Mouse (Mus musculus) adrenal gland, postnatal 10 days (tissue): ENCODE measurements around the gene Mrln. TPM values are rescaled to one million over a fixed set of nuclear protein-coding genes. Genes with fewer than 3 reads are reported as not detected.
"Not testable (repeated sequence)": the region's sequence is repeated elsewhere in the genome, so short reads cannot be mapped to it uniquely, and the experiment has no call there.

ENCODE experiments used
- DNase-seq: peaks from one replicate; pipeline ENCODE4 v3.0.0; 2021; ENCODE audit warnings: mixed read lengths
- total RNA-seq, 2 experiments: library from RNA; stranded (reverse); gene quantifications; 2 replicates each; pipeline ENCODE4 v1.2.3; 2021

Mrln gene
- total RNA-seq, 2 experiments from 2014 or later: 2.8 to 9.8 TPM

- no peak for DNase-seq
Measured at GRCm38 (mm10) chr10:70195279-70195678, 9.2 kb upstream of the Mrln start.

GRCm38 (mm10) chr10:70195786-70196185 lies 8.7 kb upstream of the Mrln start:
- no peak for DNase-seq

- no peak for DNase-seq
Measured at GRCm38 (mm10) chr10:70196666-70197065, 7.8 kb upstream of the Mrln start.

GRCm38 (mm10) chr10:70197601-70198000 lies 6.9 kb upstream of the Mrln start:
- no peak for DNase-seq

- no peak for DNase-seq
Measured at GRCm38 (mm10) chr10:70198012-70198411, 6.5 kb upstream of the Mrln start.

- peak; percentile 38 for DNase-seq
Measured at GRCm38 (mm10) chr10:70198951-70199463, 5.5 kb upstream of the Mrln start.

- DNase-seq: no peak
Measured at GRCm38 (mm10) chr10:70199466-70200210, 4.8 kb upstream of the Mrln start.

GRCm38 (mm10) chr10:70200889-70201500 lies 3.5 kb upstream of the Mrln start:
- DNase-seq: no peak

- no peak for DNase-seq
Measured at GRCm38 (mm10) chr10:70211281-70211680, 6.8 kb downstream of the Mrln start.

GRCm38 (mm10) chr10:70220971-70221370 lies 16.5 kb downstream of the Mrln start:
- no peak for DNase-seq

GRCm38 (mm10) chr10:70222231-70222630 lies 17.8 kb downstream of the Mrln start:
- DNase-seq: not testable (repeated sequence)

- peak; percentile 74 for DNase-seq
Measured at GRCm38 (mm10) chr10:70224571-70224970, 20.1 kb downstream of the Mrln start.

- DNase-seq: no peak
Measured at GRCm38 (mm10) chr10:70225760-70226159, 21.3 kb downstream of the Mrln start.

- DNase-seq: no peak
Measured at GRCm38 (mm10) chr10:70226608-70227007, 22.1 kb downstream of the Mrln start.

GRCm38 (mm10) chr10:70230352-70230751 lies 25.9 kb downstream of the Mrln start:
- no peak for DNase-seq

- no peak for DNase-seq
Measured at GRCm38 (mm10) chr10:70237936-70238335, 33.5 kb downstream of the Mrln start.

GRCm38 (mm10) chr10:70242751-70243444 lies 38.4 kb downstream of the Mrln start:
- DNase-seq: no peak

GRCm38 (mm10) chr10:70244921-70245558 lies 40.6 kb downstream of the Mrln start, which contains the start of gene Slc16a9:
Slc16a9 (plus strand) TSS chr10:70245100.
- DNase-seq: peak; percentile 71

- DNase-seq: peak; percentile 29
Measured at GRCm38 (mm10) chr10:70245559-70245945, 41.1 kb downstream of the Mrln start.

GRCm38 (mm10) chr10:70246076-70246475 lies 41.6 kb downstream of the Mrln start:
- no peak for DNase-seq

- DNase-seq: no peak
Measured at GRCm38 (mm10) chr10:70250354-70250753, 45.9 kb downstream of the Mrln start.

- no peak for DNase-seq
Measured at GRCm38 (mm10) chr10:70250766-70251165, 46.3 kb downstream of the Mrln start.
